Mouse (Mus musculus): Measurements from ENCODE around the gene Necab2. TPM values are rescaled to one million over a fixed set of nuclear protein-coding genes. Genes with fewer than 3 reads are reported as not detected.

The Necab2 gene
- polyA plus RNA-seq, 1 experiment from 2014 or later: 45.7 TPM

DNA sequence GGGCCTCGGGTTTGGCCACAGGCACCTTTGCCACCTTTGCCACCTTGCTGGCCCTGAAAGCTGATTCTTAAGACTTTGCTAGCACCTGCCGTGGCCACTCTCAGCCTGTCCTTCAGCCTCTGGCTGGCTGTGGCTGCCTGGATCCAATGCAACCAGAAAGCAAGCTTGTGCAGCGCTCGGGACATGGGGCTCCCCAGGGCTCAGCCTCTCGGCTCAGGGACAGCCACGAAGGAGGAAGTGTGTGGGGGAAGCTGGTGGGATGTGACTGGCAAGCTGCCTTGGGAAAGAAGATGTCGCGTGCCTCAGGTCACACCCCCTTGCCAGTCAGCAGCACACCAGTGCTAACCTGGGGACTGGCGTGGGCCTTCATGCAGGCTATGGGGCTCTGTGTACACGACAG, 21.8 kb upstream of the Necab2 start:
- WGBS: 85% methylated on average over 10 of the region's 10 CpGs
- ATAC-seq (ENCODE audit: low FRiP score, low TSS enrichment) (no peak), DNase-seq (no peak)
- no peak overlapping the region for H3K27ac ChIP-seq (replicated peaks; ENCODE audit: low read depth, low read length)
- H3K4me2 ChIP-seq (ENCODE audit: low read length): no peak overlapping the region
- no peaks in the 10 kb centered on the region for H3K4me1 ChIP-seq (ENCODE audit: control insufficient read depth, insufficient read depth, low read length)
- no peak overlapping the region for H3K4me3 ChIP-seq (replicated peaks; ENCODE audit: low read depth, low read length)
- H3K27me3 ChIP-seq (ENCODE audit: control insufficient read depth, insufficient read depth, low read length): no peaks in the 10 kb centered on the region
- H3K36me3 ChIP-seq (ENCODE audit: control insufficient read depth, insufficient read depth, low read length): no peaks in the 10 kb centered on the region
- no peaks in the 10 kb centered on the region for H3K9me3 ChIP-seq (ENCODE audit: control insufficient read depth, low read length)
- no peak overlapping the region for H3K9ac ChIP-seq (replicated peaks; ENCODE audit: low read length)

DNA sequence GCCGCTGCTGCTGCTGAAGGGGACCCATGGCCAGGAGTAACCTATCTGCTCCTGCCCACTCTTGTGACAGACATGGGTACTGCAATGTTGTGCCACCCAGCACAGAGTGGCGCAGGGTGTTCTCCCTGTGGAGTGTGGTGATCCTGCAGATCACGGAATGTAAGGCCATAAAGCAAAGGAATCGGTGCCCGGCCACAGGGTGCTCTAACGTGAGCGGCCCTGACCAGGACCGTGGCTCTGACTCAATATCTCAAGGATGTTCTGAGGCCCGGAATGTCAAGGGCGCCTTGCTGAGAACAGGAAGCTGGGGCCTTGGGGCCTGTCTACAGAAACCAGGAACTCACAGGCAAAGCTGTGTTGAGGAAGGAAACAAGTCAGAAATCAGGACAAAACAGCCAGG, 21.0 kb upstream of the Necab2 start:
- Histone ChIP-seq H3K9ac (replicated peaks; ENCODE audit: low read length) (no peak overlapping the region), H3K4me2 (ENCODE audit: low read length) (no peak overlapping the region), H3K36me3 (ENCODE audit: control insufficient read depth, insufficient read depth, low read length) (no peaks in the 10 kb centered on the region), H3K9me3 (ENCODE audit: control insufficient read depth, low read length) (no peaks in the 10 kb centered on the region), H3K27ac (replicated peaks; ENCODE audit: low read depth, low read length) (0 out of 2 replicates have a peak overlapping the region, but pooled peaks have one; percentile 37), H3K4me3 (replicated peaks; ENCODE audit: low read depth, low read length) (no peak overlapping the region), H3K27me3 (ENCODE audit: control insufficient read depth, insufficient read depth, low read length) (no peaks in the 10 kb centered on the region), H3K4me1 (ENCODE audit: control insufficient read depth, insufficient read depth, low read length) (no peaks in the 10 kb centered on the region)
- no peak for ATAC-seq (ENCODE audit: low FRiP score, low TSS enrichment)
- no peak for DNase-seq
- 90% methylated on average over 10 of the region's 10 CpGs for WGBS

DNA sequence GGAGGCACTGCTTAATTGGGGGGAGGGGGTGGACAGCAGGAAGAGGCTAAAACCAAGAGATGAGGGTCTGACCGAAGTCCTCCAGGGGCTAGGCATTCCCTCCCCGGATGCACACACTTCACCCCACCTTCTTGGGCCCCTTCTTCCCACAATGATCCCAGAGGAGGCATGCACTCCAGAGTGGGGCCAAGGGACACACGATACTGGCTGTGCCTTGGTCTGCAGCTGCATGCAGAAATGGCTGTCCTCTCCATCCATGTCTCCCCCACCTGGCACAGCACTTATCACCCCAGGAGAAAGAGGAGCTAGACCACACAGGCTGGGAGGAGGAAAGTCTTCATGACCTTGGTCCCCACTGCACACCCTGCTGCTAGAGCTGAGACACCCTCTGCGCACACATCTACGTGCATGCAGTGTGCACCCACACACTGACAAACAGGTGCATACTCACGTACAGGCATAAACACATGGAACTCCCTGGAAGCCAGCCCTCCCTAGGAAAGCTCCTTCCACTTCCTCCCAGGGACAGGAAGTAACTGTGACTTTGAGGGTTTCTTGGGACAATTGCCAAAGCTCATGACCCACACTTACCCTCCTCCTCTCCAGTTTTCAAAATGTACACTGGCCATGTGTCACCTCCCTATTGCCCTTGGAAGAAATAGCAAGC, 20.3 kb upstream of the Necab2 start:
- Histone ChIP-seq H3K4me3 (replicated peaks; ENCODE audit: low read depth, low read length) (no peak overlapping the region), H3K9me3 (ENCODE audit: control insufficient read depth, low read length) (no peaks in the 10 kb centered on the region), H3K4me1 (ENCODE audit: control insufficient read depth, insufficient read depth, low read length) (no peaks in the 10 kb centered on the region), H3K27ac (replicated peaks; ENCODE audit: low read depth, low read length) (peak overlapping the region; percentile 1; the same call in 1 of the 2 replicates), H3K36me3 (ENCODE audit: control insufficient read depth, insufficient read depth, low read length) (no peaks in the 10 kb centered on the region), H3K4me2 (ENCODE audit: low read length) (no peak overlapping the region), H3K27me3 (ENCODE audit: control insufficient read depth, insufficient read depth, low read length) (no peaks in the 10 kb centered on the region), H3K9ac (replicated peaks; ENCODE audit: low read length) (no peak overlapping the region)
- 85% methylated on average over 6 of the region's 6 CpGs for WGBS
- no peak for DNase-seq
- no peak for ATAC-seq (ENCODE audit: low FRiP score, low TSS enrichment)

DNA sequence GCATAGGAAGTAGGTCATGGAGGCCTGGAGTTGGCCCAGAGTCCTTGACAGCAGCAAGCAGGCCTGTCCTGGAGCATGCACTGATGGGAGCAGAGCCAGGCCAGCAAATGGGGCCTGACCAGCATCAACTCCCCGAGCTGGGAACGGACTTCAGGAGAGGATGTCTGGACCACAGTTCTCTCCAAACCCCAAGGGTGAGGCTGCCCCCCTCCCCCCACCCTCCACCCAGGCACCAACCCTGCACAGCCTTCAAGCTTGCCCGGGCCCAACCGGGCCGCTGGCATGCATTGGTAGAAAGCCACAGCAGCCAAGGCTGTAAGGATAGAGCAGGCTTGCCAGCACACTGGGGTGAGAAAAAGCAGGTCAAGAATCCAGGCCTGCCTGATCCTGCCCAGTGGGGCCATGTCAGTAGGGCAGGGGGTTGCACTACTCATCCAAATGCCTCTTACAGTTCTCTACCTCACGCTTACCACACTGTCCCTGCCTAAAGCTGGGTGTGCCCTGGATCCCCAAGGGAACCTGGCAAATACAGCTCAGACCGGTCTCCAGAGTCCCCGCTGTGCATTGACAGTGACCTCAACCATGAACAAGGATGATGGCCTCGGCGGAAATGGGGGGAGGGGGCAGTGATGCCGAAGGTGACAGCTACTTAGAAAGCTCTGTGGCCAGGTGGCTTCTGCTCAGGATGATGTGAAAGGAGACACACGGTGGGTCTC, 18.7 kb upstream of the Necab2 start:
- no peak for ATAC-seq (ENCODE audit: low FRiP score, low TSS enrichment)
- no peak for DNase-seq
- no peak overlapping the region for H3K4me3 ChIP-seq (replicated peaks; ENCODE audit: low read depth, low read length)
- no peaks in the 10 kb centered on the region for H3K9me3 ChIP-seq (ENCODE audit: control insufficient read depth, low read length)
- H3K36me3 ChIP-seq (ENCODE audit: control insufficient read depth, insufficient read depth, low read length): no peaks in the 10 kb centered on the region
- H3K27ac ChIP-seq (replicated peaks; ENCODE audit: low read depth, low read length): no peak overlapping the region
- 71% methylated on average over 12 of the region's 12 CpGs for WGBS
- no peak overlapping the region for H3K9ac ChIP-seq (replicated peaks; ENCODE audit: low read length)
- H3K4me1 ChIP-seq (ENCODE audit: control insufficient read depth, insufficient read depth, low read length): no peaks in the 10 kb centered on the region
- no peaks in the 10 kb centered on the region for H3K27me3 ChIP-seq (ENCODE audit: control insufficient read depth, insufficient read depth, low read length)
- no peak overlapping the region for H3K4me2 ChIP-seq (ENCODE audit: low read length)

GRCm38 (mm10) chr8:119428350-119428740, 18.2 kb upstream of the Necab2 start:
- WGBS: 76% methylated on average over 7 of the region's 7 CpGs
- H3K9ac ChIP-seq (replicated peaks; ENCODE audit: low read length): no peak overlapping the region
- H3K36me3 ChIP-seq (ENCODE audit: control insufficient read depth, insufficient read depth, low read length): no peaks in the 10 kb centered on the region
- no peaks in the 10 kb centered on the region for H3K27me3 ChIP-seq (ENCODE audit: control insufficient read depth, insufficient read depth, low read length)
- H3K9me3 ChIP-seq (ENCODE audit: control insufficient read depth, low read length): no peaks in the 10 kb centered on the region
- ATAC-seq (ENCODE audit: low FRiP score, low TSS enrichment) (no peak), DNase-seq (no peak)
- H3K4me1 ChIP-seq (ENCODE audit: control insufficient read depth, insufficient read depth, low read length): no peaks in the 10 kb centered on the region
- H3K27ac ChIP-seq (replicated peaks; ENCODE audit: low read depth, low read length): no peak overlapping the region
- H3K4me3 ChIP-seq (replicated peaks; ENCODE audit: low read depth, low read length): no peak overlapping the region
- no peak overlapping the region for H3K4me2 ChIP-seq (ENCODE audit: low read length)

- Histone ChIP-seq H3K9ac (replicated peaks; ENCODE audit: low read length) (no peak overlapping the region), H3K27ac (replicated peaks; ENCODE audit: low read depth, low read length) (no peak overlapping the region), H3K4me1 (ENCODE audit: control insufficient read depth, insufficient read depth, low read length) (no peaks in the 10 kb centered on the region), H3K27me3 (ENCODE audit: control insufficient read depth, insufficient read depth, low read length) (no peaks in the 10 kb centered on the region), H3K9me3 (ENCODE audit: control insufficient read depth, low read length) (no peaks in the 10 kb centered on the region), H3K36me3 (ENCODE audit: control insufficient read depth, insufficient read depth, low read length) (no peaks in the 10 kb centered on the region), H3K4me3 (replicated peaks; ENCODE audit: low read depth, low read length) (no peak overlapping the region), H3K4me2 (ENCODE audit: low read length) (no peak overlapping the region)
- DNase-seq: no peak
- ATAC-seq (ENCODE audit: low FRiP score, low TSS enrichment): no peak
- 79% methylated on average over 5 of the region's 5 CpGs for WGBS
These were observed 17.7 kb upstream of the Necab2 start for GRCm38 (mm10) chr8:119428766-119429327.

- H3K36me3 ChIP-seq (ENCODE audit: control insufficient read depth, insufficient read depth, low read length): no peaks in the 10 kb centered on the region
- H3K9ac ChIP-seq (replicated peaks; ENCODE audit: low read length): no peak overlapping the region
- no peak overlapping the region for H3K4me3 ChIP-seq (replicated peaks; ENCODE audit: low read depth, low read length)
- H3K27me3 ChIP-seq (ENCODE audit: control insufficient read depth, insufficient read depth, low read length): no peaks in the 10 kb centered on the region
- DNase-seq: no peak
- no peak overlapping the region for H3K27ac ChIP-seq (replicated peaks; ENCODE audit: low read depth, low read length)
- H3K4me1 ChIP-seq (ENCODE audit: control insufficient read depth, insufficient read depth, low read length): no peaks in the 10 kb centered on the region
- 91% methylated on average over 3 of the region's 3 CpGs for WGBS
- H3K9me3 ChIP-seq (ENCODE audit: control insufficient read depth, low read length): no peaks in the 10 kb centered on the region
- no peak for ATAC-seq (ENCODE audit: low FRiP score, low TSS enrichment)
- H3K4me2 ChIP-seq (ENCODE audit: low read length): no peak overlapping the region
These were observed 17.0 kb upstream of the Necab2 start for GRCm38 (mm10) chr8:119429552-119429951.

- Histone ChIP-seq H3K9ac (replicated peaks; ENCODE audit: low read length) (no peak overlapping the region), H3K9me3 (ENCODE audit: control insufficient read depth, low read length) (no peaks in the 10 kb centered on the region), H3K4me2 (ENCODE audit: low read length) (no peak overlapping the region), H3K27me3 (ENCODE audit: control insufficient read depth, insufficient read depth, low read length) (no peaks in the 10 kb centered on the region), H3K36me3 (ENCODE audit: control insufficient read depth, insufficient read depth, low read length) (no peaks in the 10 kb centered on the region), H3K4me3 (replicated peaks; ENCODE audit: low read depth, low read length) (no peak overlapping the region), H3K27ac (replicated peaks; ENCODE audit: low read depth, low read length) (no peak overlapping the region), H3K4me1 (ENCODE audit: control insufficient read depth, insufficient read depth, low read length) (no peaks in the 10 kb centered on the region)
- WGBS: 84% methylated on average over 8 of the region's 8 CpGs
- ATAC-seq (ENCODE audit: low FRiP score, low TSS enrichment) (no peak), DNase-seq (no peak)
These were observed 16.3 kb upstream of the Necab2 start for GRCm38 (mm10) chr8:119430250-119430649.

GRCm38 (mm10) chr8:119430690-119431089, 15.8 kb upstream of the Necab2 start:
- Histone ChIP-seq H3K9ac (replicated peaks; ENCODE audit: low read length) (no peak overlapping the region), H3K27ac (replicated peaks; ENCODE audit: low read depth, low read length) (no peak overlapping the region), H3K4me2 (ENCODE audit: low read length) (no peak overlapping the region), H3K4me1 (ENCODE audit: control insufficient read depth, insufficient read depth, low read length) (no peaks in the 10 kb centered on the region), H3K4me3 (replicated peaks; ENCODE audit: low read depth, low read length) (no peak overlapping the region), H3K9me3 (ENCODE audit: control insufficient read depth, low read length) (no peaks in the 10 kb centered on the region), H3K36me3 (ENCODE audit: control insufficient read depth, insufficient read depth, low read length) (no peaks in the 10 kb centered on the region), H3K27me3 (ENCODE audit: control insufficient read depth, insufficient read depth, low read length) (no peaks in the 10 kb centered on the region)
- WGBS: 85% methylated on average over 7 of the region's 7 CpGs
- DNase-seq (no peak), ATAC-seq (ENCODE audit: low FRiP score, low TSS enrichment) (no peak)
